Mouse (Mus musculus) lung, adult 2 months (tissue): ENCODE data around the gene Cst6.

Experiments used
- CTCF ChIP-seq: fragments of 200-500 bp; IDR thresholded peaks from 2 replicates; pipeline ENCODE4 v1.5.1; 2011; ENCODE audit warnings: mild to moderate bottlenecking, low read length, control low read depth; ENCODE audit not compliant: insufficient read depth
- POLR2A ChIP-seq: fragments of 200-500 bp; IDR thresholded peaks from 2 replicates; pipeline ENCODE4 v1.6.1; 2011; ENCODE audit warnings: low read depth, mild to moderate bottlenecking, control low read depth, low read length, borderline replicate concordance; ENCODE audit errors: extremely low read depth

- no peak for TF ChIP-seq CTCF
- no peak for TF ChIP-seq POLR2A
Observed at GRCm38 (mm10) chr19:5388011-5388441, 38.7 kb upstream of the Cst6 start.
